Mouse (Mus musculus) midbrain, embryonic 12.5 days (tissue): ENCODE results near the gene Tcam1. TPM values are rescaled to one million over a fixed set of nuclear protein-coding genes. Genes with fewer than 3 reads are reported as not detected.

Experiments
- ATAC-seq: fragments of 200-750 bp; cut with Nextera tagmentation; 2 replicates; pipeline ENCODE4 v1.8.0; 2017; ENCODE audit warnings: low read depth, moderate TSS enrichment, moderate library complexity; ENCODE audit not compliant: low FRiP score
- H3K27ac ChIP-seq: fragments of 300-500 bp; sonication (generic); replicated peaks from 2 replicates; pipeline ENCODE4 v1.5.1; 2016; ENCODE audit warnings: mild to moderate bottlenecking
- H3K27me3 ChIP-seq: fragments of 300-500 bp; sonication (generic); 2 replicates; pipeline ENCODE4 v1.6.1; 2016; ENCODE audit warnings: mild to moderate bottlenecking
- H3K36me3 ChIP-seq: fragments of 300-500 bp; sonication (generic); 2 replicates; pipeline ENCODE4 v1.6.1; 2016
- H3K4me1 ChIP-seq: fragments of 300-500 bp; sonication (generic); 2 replicates; pipeline ENCODE4 v1.6.1; 2016
- H3K4me2 ChIP-seq: fragments of 300-500 bp; sonication (generic); replicated peaks from 2 replicates; pipeline ENCODE4 v1.6.1; 2016; ENCODE audit warnings: mild to moderate bottlenecking, moderate library complexity
- H3K4me3 ChIP-seq: fragments of 300-500 bp; sonication (generic); 2 replicates; pipeline ENCODE4 v1.5.1; 2016; ENCODE audit warnings: mild to moderate bottlenecking
- H3K9ac ChIP-seq: fragments of 300-500 bp; sonication (generic); replicated peaks from 2 replicates; pipeline ENCODE4 v1.6.1; 2016; ENCODE audit warnings: mild to moderate bottlenecking, moderate library complexity
- H3K9me3 ChIP-seq: fragments of 300-500 bp; sonication (generic); 2 replicates; pipeline ENCODE4 v1.6.1; 2016; ENCODE audit warnings: mild to moderate bottlenecking
- WGBS: fragments of 180-500 bp; shearing (Covaris S2); methylation state at CpG from one replicate; pipeline ENCODE4 v1.1.7; 2016; 5-methylcytosine and 5-hydroxymethylcytosine counted together
- polyA plus RNA-seq: library from polyadenylated mRNA; unstranded; fragments of >200 nt; fragmentation: Nextera tagmentation; extraction: Ambion mirVana; gene quantifications from 2 replicates; pipeline ENCODE4 v1.2.1, GENCODE M21; 2016

Gene Tcam1
- polyA plus RNA-seq, 1 experiment from 2014 or later, result 0.24 TPM

DNA sequence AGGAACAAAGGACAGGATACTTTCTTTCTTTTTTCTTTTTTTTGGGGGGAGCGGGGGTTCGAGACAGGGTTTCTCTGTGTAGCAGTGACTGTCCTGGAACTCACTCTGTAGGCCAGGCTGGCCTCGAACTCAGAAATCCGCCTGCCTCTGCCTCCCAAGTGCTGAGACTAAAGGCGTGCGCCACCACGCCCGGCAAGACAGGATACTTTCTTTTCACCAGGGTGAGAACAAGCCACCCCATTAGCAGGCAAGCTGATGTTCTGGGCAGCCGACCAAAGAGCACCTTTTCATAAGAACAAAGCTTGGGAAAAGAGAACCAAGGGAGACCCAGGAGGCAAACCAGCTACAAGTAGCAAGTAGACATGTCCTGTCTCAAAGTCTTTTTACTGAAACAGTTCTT, 30.3 kb downstream of the Tcam1 start:
- Histone ChIP-seq H3K9me3 (no peaks in the 10 kb centered on the region), H3K27ac (no peak overlapping the region), H3K27me3 (no peaks in the 10 kb centered on the region), H3K36me3 (no peaks in the 10 kb centered on the region), H3K4me1 (no peaks in the 10 kb centered on the region), H3K4me2 (no peak overlapping the region), H3K9ac (no peak overlapping the region), H3K4me3 (no peak overlapping the region)
- WGBS, result 83% methylated on average over 9 of the region's 9 CpGs
- no peak for ATAC-seq

- no peak overlapping the region for H3K9ac ChIP-seq
- H3K27ac ChIP-seq, result no peak overlapping the region
- no peaks in the 10 kb centered on the region for H3K36me3 ChIP-seq
- no peak overlapping the region for H3K4me2 ChIP-seq
- H3K27me3 ChIP-seq, result no peaks in the 10 kb centered on the region
- 82% methylated on average over 5 of the region's 5 CpGs for WGBS
- no peak overlapping the region for H3K4me3 ChIP-seq
- H3K4me1 ChIP-seq, result no peaks in the 10 kb centered on the region
- no peaks in the 10 kb centered on the region for H3K9me3 ChIP-seq
- ATAC-seq, result no peak
These were observed 31.0 kb downstream of the Tcam1 start for GRCm38 (mm10) chr11:106307432-106307831.

- Histone ChIP-seq H3K36me3 (no peaks in the 10 kb centered on the region), H3K9ac (no peak overlapping the region), H3K4me3 (no peak overlapping the region), H3K4me1 (no peaks in the 10 kb centered on the region), H3K4me2 (no peak overlapping the region), H3K27me3 (no peaks in the 10 kb centered on the region), H3K27ac (no peak overlapping the region), H3K9me3 (no peaks in the 10 kb centered on the region)
- ATAC-seq, result no peak
- WGBS, result 82% methylated on average over 11 of the region's 11 CpGs
These were observed 31.7 kb downstream of the Tcam1 start for GRCm38 (mm10) chr11:106308162-106308561.

GRCm38 (mm10) chr11:106310123-106310522, 33.7 kb downstream of the Tcam1 start:
- Histone ChIP-seq H3K9ac (no peak overlapping the region; the same call in 1 of the 2 replicates), H3K36me3 (no peaks in the 10 kb centered on the region), H3K27me3 (no peaks in the 10 kb centered on the region), H3K27ac (no peak overlapping the region), H3K4me2 (no peak overlapping the region), H3K4me1 (no peaks in the 10 kb centered on the region), H3K4me3 (no peak overlapping the region), H3K9me3 (no peaks in the 10 kb centered on the region)
- 67% methylated on average over 5 of the region's 5 CpGs for WGBS
- ATAC-seq, result no peak

DNA sequence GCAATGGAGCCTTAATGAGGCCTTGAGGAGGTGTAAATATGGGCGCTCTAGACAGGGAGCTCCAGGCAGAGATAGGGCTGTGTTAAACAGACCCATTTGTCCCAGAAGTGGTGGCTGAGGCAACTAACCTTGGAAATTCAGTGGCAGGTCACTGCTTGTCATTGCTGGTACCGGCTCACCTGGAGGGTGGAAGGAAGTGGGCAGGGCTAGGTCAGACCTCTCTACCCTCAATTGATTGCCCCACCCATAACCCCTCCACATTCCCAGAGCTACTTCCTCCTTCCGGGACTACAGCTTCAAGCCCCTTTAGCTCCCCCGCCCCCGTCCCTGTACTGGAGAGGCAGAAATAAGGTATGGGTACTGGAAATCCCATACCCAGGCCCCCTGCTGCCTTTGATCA, 37.1 kb downstream of the Tcam1 start:
- no peak for ATAC-seq
- Histone ChIP-seq H3K4me3 (no peak overlapping the region), H3K4me1 (no peaks in the 10 kb centered on the region), H3K9ac (no peak overlapping the region), H3K36me3 (no peaks in the 10 kb centered on the region), H3K27ac (no peak overlapping the region), H3K27me3 (0 out of 2 replicates have a peak, but pooled peaks cover 3% of the 10 kb centered on the region), H3K4me2 (no peak overlapping the region), H3K9me3 (no peaks in the 10 kb centered on the region)
- WGBS, result 71% methylated on average over 5 of the region's 5 CpGs

GRCm38 (mm10) chr11:106314333-106314812, 37.9 kb downstream of the Tcam1 start, which contains the start of gene Cd79b:
Gene Cd79b, minus strand, starts transcription at chr11:106314762.
- no peaks in the 10 kb centered on the region for H3K36me3 ChIP-seq
- no peaks in the 10 kb centered on the region for H3K9me3 ChIP-seq
- no peak for ATAC-seq
- H3K4me3 ChIP-seq, result no peak within 1 kb of the TSS
- 76% methylated on average over 9 of the region's 9 CpGs for WGBS
- no peak within 1 kb of the TSS for H3K4me2 ChIP-seq
- H3K27ac ChIP-seq, result no peak within 1 kb of the TSS
- no peak within 1 kb of the TSS for H3K9ac ChIP-seq
- H3K4me1 ChIP-seq, result no peaks in the 10 kb centered on the region
- H3K27me3 ChIP-seq, result 0 out of 2 replicates have a peak, but pooled peaks cover 3% of the 10 kb centered on the region

- Histone ChIP-seq H3K36me3 (no peaks in the 10 kb centered on the region), H3K4me3 (no peak overlapping the region), H3K4me1 (no peaks in the 10 kb centered on the region), H3K9ac (no peak overlapping the region), H3K27ac (no peak overlapping the region), H3K9me3 (no peaks in the 10 kb centered on the region), H3K27me3 (0 out of 2 replicates have a peak, but pooled peaks cover 3% of the 10 kb centered on the region), H3K4me2 (no peak overlapping the region)
- 95% methylated on average over 1 of the region's 1 CpGs for WGBS
- no peak for ATAC-seq
These were observed 39.9 kb downstream of the Tcam1 start for GRCm38 (mm10) chr11:106316416-106316815.

GRCm38 (mm10) chr11:106317801-106318200, 41.3 kb downstream of the Tcam1 start:
- no peak overlapping the region for H3K4me2 ChIP-seq
- H3K36me3 ChIP-seq, result no peaks in the 10 kb centered on the region
- no peaks in the 10 kb centered on the region for H3K4me1 ChIP-seq
- H3K27me3 ChIP-seq, result 0 out of 2 replicates have a peak, but pooled peaks cover 3% of the 10 kb centered on the region
- H3K27ac ChIP-seq, result no peak overlapping the region
- no peak for ATAC-seq
- H3K9ac ChIP-seq, result no peak overlapping the region
- H3K4me3 ChIP-seq, result no peak overlapping the region
- no peaks in the 10 kb centered on the region for H3K9me3 ChIP-seq
- WGBS, result 83% methylated on average over 7 of the region's 7 CpGs

DNA sequence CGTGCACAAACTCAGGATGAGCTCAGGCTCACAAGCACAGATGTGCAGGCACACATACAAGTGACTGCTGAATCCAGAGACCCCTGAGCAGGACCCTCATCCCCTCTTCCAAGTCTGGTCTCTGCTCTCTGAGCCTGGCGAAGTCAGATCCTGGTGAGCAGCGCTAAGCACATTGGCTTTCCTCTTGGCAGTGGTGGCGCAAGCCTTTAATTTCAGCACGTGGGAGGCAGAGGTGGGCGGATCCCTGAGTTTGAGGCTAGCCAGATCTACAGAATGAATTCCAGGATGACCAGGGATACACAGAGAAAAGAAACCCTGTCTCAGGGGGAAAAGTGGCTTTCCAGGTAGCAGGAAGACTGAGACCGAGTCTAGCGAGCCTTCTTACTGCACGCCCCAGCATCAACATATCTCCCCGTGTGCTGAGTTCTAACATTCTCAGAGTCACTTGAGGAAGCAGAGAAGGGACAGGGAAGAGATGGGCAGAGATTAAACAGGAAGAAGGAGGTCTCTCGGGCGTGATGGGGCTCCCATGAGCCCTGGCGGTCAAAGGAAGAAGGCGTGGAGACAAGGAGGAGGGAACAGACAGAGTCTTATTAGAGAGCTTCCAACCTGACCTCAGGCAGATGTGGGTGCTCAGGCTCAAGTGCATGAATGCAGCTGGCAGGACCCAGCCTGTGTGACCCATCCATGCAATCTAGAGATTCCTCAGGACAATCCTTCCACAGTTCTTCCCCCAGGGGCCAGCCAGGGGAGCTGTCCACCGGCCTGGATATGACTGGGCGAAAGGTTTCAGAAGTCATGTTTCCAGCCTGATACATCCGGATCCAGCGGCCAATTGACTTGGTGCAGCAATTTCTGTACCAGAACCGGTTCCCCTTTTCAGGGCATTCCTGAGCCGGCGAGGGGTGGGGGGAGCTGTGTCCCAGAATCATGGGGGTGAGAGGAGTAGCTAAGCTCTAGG, 42.2 kb downstream of the Tcam1 start:
- 0 out of 2 replicates have a peak, but pooled peaks cover 3% of the 10 kb centered on the region for H3K27me3 ChIP-seq
- no peaks in the 10 kb centered on the region for H3K4me1 ChIP-seq
- H3K9ac ChIP-seq, result no peak overlapping the region
- H3K4me3 ChIP-seq, result no peak overlapping the region
- ATAC-seq, result no peak
- WGBS, result 76% methylated on average over 21 of the region's 21 CpGs
- H3K4me2 ChIP-seq, result no peak overlapping the region
- H3K36me3 ChIP-seq, result no peaks in the 10 kb centered on the region
- no peak overlapping the region for H3K27ac ChIP-seq
- no peaks in the 10 kb centered on the region for H3K9me3 ChIP-seq

DNA sequence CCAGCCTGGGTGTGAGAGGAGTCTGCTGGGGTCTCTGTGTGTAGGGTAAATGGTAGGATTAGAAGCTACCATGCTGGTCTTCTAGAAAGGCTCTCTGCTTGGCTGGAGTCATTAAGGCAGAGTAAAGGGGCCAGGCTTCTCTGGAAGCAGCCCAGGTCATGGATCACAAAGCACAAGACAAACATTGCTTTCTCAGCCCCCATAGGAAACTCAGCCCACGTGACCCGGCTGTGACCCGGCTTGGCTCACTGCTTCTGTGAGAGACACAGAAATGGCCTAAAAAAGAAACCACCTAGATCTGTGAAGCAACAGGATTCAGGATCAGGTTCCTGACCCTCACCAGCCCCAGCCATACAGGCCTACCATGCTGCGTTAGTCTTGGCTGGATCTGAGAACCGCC, 48.4 kb downstream of the Tcam1 start:
- WGBS, result 53% methylated on average over 5 of the region's 5 CpGs
- no peaks in the 10 kb centered on the region for H3K27me3 ChIP-seq
- no peak overlapping the region for H3K4me2 ChIP-seq
- no peak overlapping the region for H3K27ac ChIP-seq
- no peaks in the 10 kb centered on the region for H3K9me3 ChIP-seq
- ATAC-seq, result no peak
- no peaks in the 10 kb centered on the region for H3K36me3 ChIP-seq
- H3K4me1 ChIP-seq, result 0 out of 2 replicates have a peak, but pooled peaks cover 3% of the 10 kb centered on the region
- H3K9ac ChIP-seq, result no peak overlapping the region
- no peak overlapping the region for H3K4me3 ChIP-seq

DNA sequence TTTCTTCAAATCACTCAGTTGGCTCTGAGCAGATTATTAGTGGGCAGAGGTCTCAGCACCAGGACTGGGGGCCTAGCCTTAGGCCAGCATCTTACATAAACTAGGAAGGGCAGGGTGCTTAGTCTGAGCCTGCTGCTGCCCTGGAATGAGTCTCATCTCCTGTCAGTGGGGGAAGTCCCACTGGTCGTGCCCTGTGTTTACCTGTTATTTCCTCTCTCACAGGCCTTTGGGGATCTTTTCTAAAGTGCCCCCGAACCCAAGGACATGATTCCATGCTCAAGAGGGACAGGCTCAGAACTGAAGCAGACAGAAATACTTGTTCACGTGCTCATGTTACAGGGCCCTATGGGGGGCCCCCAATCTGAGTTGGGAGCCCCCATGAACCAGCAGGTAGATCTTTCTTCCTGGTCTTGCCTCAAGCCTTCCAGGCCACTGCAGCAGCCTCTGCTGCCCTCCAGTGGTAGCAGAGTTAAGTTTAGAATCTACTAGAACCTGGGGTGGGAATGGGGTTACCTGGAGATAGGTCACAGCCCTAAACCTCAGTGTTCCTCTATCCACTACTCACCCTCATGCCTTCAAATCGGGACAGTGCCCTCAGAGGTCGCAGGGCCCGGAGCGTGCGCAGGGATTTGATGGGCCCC, 49.2 kb downstream of the Tcam1 start:
- no peaks in the 10 kb centered on the region for H3K27me3 ChIP-seq

DNA sequence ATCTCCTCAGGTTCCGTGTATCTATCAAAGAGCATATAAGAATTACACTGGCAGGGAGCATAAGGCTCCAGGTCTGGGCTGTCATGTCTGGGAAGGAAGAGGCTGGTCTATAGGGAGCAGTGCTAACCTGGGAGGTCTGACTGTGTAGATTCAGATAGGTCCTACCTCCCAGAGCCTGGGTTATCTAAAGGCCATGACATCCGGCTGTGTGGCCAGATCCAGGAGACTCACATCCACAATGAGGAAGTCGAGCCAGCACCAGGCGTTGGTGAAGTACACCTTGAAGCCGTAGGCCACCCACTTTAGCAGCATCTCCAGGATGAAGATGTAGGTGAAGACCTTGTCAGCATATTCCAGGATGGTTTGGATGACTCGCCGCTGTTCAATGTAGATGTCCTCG, 50.0 kb downstream of the Tcam1 start:
- Histone ChIP-seq H3K4me1 (0 out of 2 replicates have a peak, but pooled peaks cover 3% of the 10 kb centered on the region), H3K27me3 (no peaks in the 10 kb centered on the region), H3K4me3 (no peak overlapping the region), H3K4me2 (no peak overlapping the region), H3K36me3 (no peaks in the 10 kb centered on the region), H3K27ac (no peak overlapping the region), H3K9me3 (no peaks in the 10 kb centered on the region), H3K9ac (no peak overlapping the region)
- 91% methylated on average over 8 of the region's 8 CpGs for WGBS
- no peak for ATAC-seq

More for the DNA sequence above, 49.2 kb downstream of the Tcam1 start:
- Histone ChIP-seq H3K9ac (no peak overlapping the region), H3K9me3 (no peaks in the 10 kb centered on the region), H3K4me1 (0 out of 2 replicates have a peak, but pooled peaks cover 3% of the 10 kb centered on the region), H3K27ac (no peak overlapping the region), H3K4me3 (no peak overlapping the region), H3K4me2 (no peak overlapping the region), H3K36me3 (no peaks in the 10 kb centered on the region)
- WGBS, result 73% methylated on average over 8 of the region's 8 CpGs
- no peak for ATAC-seq
